In the genomic region with DNA sequence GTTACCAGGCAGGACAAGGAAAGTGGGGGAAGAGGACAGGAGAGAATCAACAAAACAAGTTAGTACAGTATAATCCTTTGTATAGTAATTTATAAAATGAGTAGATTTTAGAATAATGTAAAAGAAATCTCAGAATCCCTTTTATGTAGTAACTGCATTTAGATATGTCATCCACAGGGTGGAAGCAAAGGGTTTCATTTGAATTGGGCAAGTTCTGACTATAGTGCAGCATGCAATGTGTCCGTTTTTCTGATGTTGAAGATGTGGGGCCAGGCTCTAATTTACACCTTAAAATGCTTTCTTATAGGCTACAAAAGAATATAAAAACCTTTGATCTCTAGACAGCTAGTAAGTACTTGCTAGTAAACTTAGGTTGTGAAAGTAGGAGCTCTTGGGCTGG, we compare ENCODE assay signal across 21 mouse cellular contexts. TPM values are rescaled to one million over a fixed set of nuclear protein-coding genes. Genes with fewer than 3 reads are reported as not detected.
DNase-seq lines count a peak whose midpoint lies in the region; ATAC-seq and TF ChIP-seq lines count a peak whose summit lies in the region.
"Had no signal": no experiment of that assay in that cellular context is flagged by ENCODE, and none has a peak within 500 bp of the region (broad histone marks: within the 10 kb centered on the region; RNA-seq: fewer than 3 reads in every experiment).

No protein-coding gene starts in this region.

- no peak overlapping the region for H3K4me3 ChIP-seq in lung, embryonic 14.5 days (ENCODE audit: low read depth, low read length)
- H3K4me3 ChIP-seq: embryonic facial prominence, embryonic 15.5 days; heart, embryonic 10.5 days; myocyte had no signal

- no peaks in the 10 kb centered on the region for H3K9me3 ChIP-seq in lung, embryonic 14.5 days (ENCODE audit: low read depth, low read length)
- H3K9me3 ChIP-seq: embryonic facial prominence, embryonic 15.5 days; heart, embryonic 10.5 days had no signal

- no peak overlapping the region for H3K27ac ChIP-seq in lung, embryonic 14.5 days (ENCODE audit: low read depth)
- H3K27ac ChIP-seq: embryonic facial prominence, embryonic 15.5 days; heart, embryonic 10.5 days had no signal

- no peaks in the 10 kb centered on the region for H3K36me3 ChIP-seq in lung, embryonic 14.5 days (ENCODE audit: insufficient read depth)
- H3K36me3 ChIP-seq: embryonic facial prominence, embryonic 15.5 days; heart, embryonic 10.5 days had no signal

- peak; percentile 80 for ATAC-seq in frontal cortex, adult (ENCODE audit: low TSS enrichment)
- no peak for ATAC-seq in lung, embryonic 14.5 days (ENCODE audit: insufficient read depth)
- ATAC-seq: liver, postnatal 0 days had no signal

- TF ChIP-seq CTCF in lung, embryonic 14.5 days (IDR thresholded peaks at IDR 0.05; ENCODE audit: low read depth) = peak; percentile 37

- no peak overlapping the region for H3K4me2 ChIP-seq in lung, embryonic 14.5 days
- H3K4me2 ChIP-seq: embryonic facial prominence, embryonic 15.5 days had no signal

- H3K9ac ChIP-seq in lung, embryonic 14.5 days = no peak overlapping the region
- H3K9ac ChIP-seq: embryonic facial prominence, embryonic 15.5 days; liver, postnatal 0 days had no signal

- H3K4me1 ChIP-seq in lung, embryonic 14.5 days (ENCODE audit: insufficient read depth) = no peaks in the 10 kb centered on the region
- H3K4me1 ChIP-seq: embryonic facial prominence, embryonic 15.5 days; heart, embryonic 10.5 days had no signal

- DNase-seq in frontal cortex, postnatal 36 days (ENCODE audit: low spot score in 2 of 2) = no peak
- peak; percentile 39 for DNase-seq in lung, embryonic 14.5 days
- DNase-seq in lung, postnatal 14 days = no peak
- peak; percentile 6 for DNase-seq in NIH3T3 (ENCODE audit: low read depth)
- peak; percentile 26 for DNase-seq in brain, embryonic 18.5 days (ENCODE audit: low read depth, low spot score)
- DNase-seq in right cerebral cortex, postnatal 36 days (ENCODE audit: low spot score in 2 of 2) = no peak
- DNase-seq: adrenal gland, adult 2 months; cerebellum, adult 9-11 months; kidney, adult 11 months; left cerebral cortex, postnatal 4 days; liver; liver, postnatal 0 days; lung, postnatal 4 days; right cerebral cortex, postnatal 14 days had no signal

- H3K27me3 ChIP-seq in lung, embryonic 14.5 days (ENCODE audit: insufficient read depth, low read length) = no peaks in the 10 kb centered on the region
- H3K27me3 ChIP-seq: embryonic facial prominence, embryonic 15.5 days had no signal

- WGBS in lung, embryonic 14.5 days = 52% methylated on average over 1 of the region's 1 CpGs

RNA-seq across cellular contexts. Expression of a gene that starts 46.2 kb away (rescaled TPM):
- not detected in 2 replicates for polyA plus RNA-seq in lung, embryonic 14.5 days (2014; fragmentation: Nextera tagmentation; extraction: Ambion mirVana)
- polyA plus RNA-seq: C2C12; embryonic facial prominence, embryonic 15.5 days; heart, postnatal 0 days; hindbrain, embryonic 11.5 days; myocyte had no signal

Comparison
In these comparisons a context has a peak if more than half of its experiments do, and no peak if none do; other contexts are left out.
1. DNase-seq: peak in lung, embryonic 14.5 days (single experiment), NIH3T3 (single experiment) and brain, embryonic 18.5 days (single experiment); none in frontal cortex, postnatal 36 days (0 of 2), lung, postnatal 14 days (single experiment) and right cerebral cortex, postnatal 36 days (0 of 2).